Mouse (Mus musculus): ENCODE measurements around the gene Afap1l2. TPM values are rescaled to one million over a fixed set of nuclear protein-coding genes. Genes with fewer than 3 reads are reported as not detected.

Afap1l2 gene
- polyA plus RNA-seq, 1 experiment from 2014 or later: 18.7 TPM

GRCm38 (mm10) chr19:56946277-56946676, 61.8 kb downstream of the Afap1l2 start:
- Histone ChIP-seq H3K27me3 (no peaks in the 10 kb centered on the region), H3K27ac (replicated peaks) (no peak overlapping the region), H3K4me2 (no peak overlapping the region), H3K4me1 (replicated peaks) (peaks cover 7% of the 10 kb centered on the region; the same call in 1 of the 2 replicates), H3K36me3 (0 out of 2 replicates have a peak, but pooled peaks cover 3% of the 10 kb centered on the region), H3K9me3 (no peaks in the 10 kb centered on the region), H3K4me3 (no peak overlapping the region), H3K9ac (no peak overlapping the region)
- no peak for ATAC-seq (ENCODE audit: low read depth)
- 93% methylated on average over 7 of the region's 7 CpGs for WGBS

- 61% methylated on average over 2 of the region's 2 CpGs for WGBS
- no peak overlapping the region for H3K4me2 ChIP-seq
- H3K9me3 ChIP-seq: no peaks in the 10 kb centered on the region
- peaks cover 7% of the 10 kb centered on the region; the same call in 1 of the 2 replicates for H3K4me1 ChIP-seq (replicated peaks)
- H3K27me3 ChIP-seq: no peaks in the 10 kb centered on the region
- H3K4me3 ChIP-seq: no peak overlapping the region
- 0 out of 2 replicates have a peak, but pooled peaks have one; percentile 11 for ATAC-seq (ENCODE audit: low read depth)
- no peak overlapping the region for H3K9ac ChIP-seq
- 0 out of 2 replicates have a peak, but pooled peaks cover 3% of the 10 kb centered on the region for H3K36me3 ChIP-seq
- H3K27ac ChIP-seq (replicated peaks): no peak overlapping the region
These were observed 62.4 kb downstream of the Afap1l2 start for GRCm38 (mm10) chr19:56945621-56946020.

GRCm38 (mm10) chr19:56944826-56945225, 63.2 kb downstream of the Afap1l2 start:
- WGBS: 93% methylated on average over 3 of the region's 3 CpGs
- no peak overlapping the region for H3K9ac ChIP-seq
- no peaks in the 10 kb centered on the region for H3K27me3 ChIP-seq
- no peaks in the 10 kb centered on the region for H3K9me3 ChIP-seq
- ATAC-seq (ENCODE audit: low read depth): no peak
- no peak overlapping the region for H3K4me3 ChIP-seq
- H3K4me1 ChIP-seq (replicated peaks): peaks cover 7% of the 10 kb centered on the region; the same call in 1 of the 2 replicates
- 0 out of 2 replicates have a peak, but pooled peaks cover 3% of the 10 kb centered on the region for H3K36me3 ChIP-seq
- H3K4me2 ChIP-seq: no peak overlapping the region
- H3K27ac ChIP-seq (replicated peaks): no peak overlapping the region

- ATAC-seq (ENCODE audit: low read depth): no peak
- Histone ChIP-seq H3K27me3 (no peaks in the 10 kb centered on the region), H3K9me3 (no peaks in the 10 kb centered on the region), H3K4me3 (no peak overlapping the region), H3K9ac (no peak overlapping the region), H3K4me2 (no peak overlapping the region), H3K4me1 (replicated peaks) (peaks cover 7% of the 10 kb centered on the region; the same call in 1 of the 2 replicates), H3K27ac (replicated peaks) (no peak overlapping the region), H3K36me3 (0 out of 2 replicates have a peak, but pooled peaks cover 3% of the 10 kb centered on the region)
- WGBS: 74% methylated on average over 9 of the region's 9 CpGs
These were observed 63.8 kb downstream of the Afap1l2 start for GRCm38 (mm10) chr19:56944211-56944610.

GRCm38 (mm10) chr19:56942216-56942615, 65.8 kb downstream of the Afap1l2 start:
- ATAC-seq (ENCODE audit: low read depth): no peak

GRCm38 (mm10) chr19:56940507-56940906, 67.5 kb downstream of the Afap1l2 start:
- Histone ChIP-seq H3K4me3 (no peak overlapping the region), H3K9ac (no peak overlapping the region), H3K27ac (replicated peaks) (no peak overlapping the region), H3K9me3 (no peaks in the 10 kb centered on the region), H3K4me1 (replicated peaks) (peaks cover 1% of the 10 kb centered on the region; the same call in 1 of the 2 replicates), H3K4me2 (no peak overlapping the region), H3K27me3 (no peaks in the 10 kb centered on the region), H3K36me3 (0 out of 2 replicates have a peak, but pooled peaks cover 3% of the 10 kb centered on the region)
- WGBS: 87% methylated on average over 11 of the region's 11 CpGs
- ATAC-seq (ENCODE audit: low read depth): no peak

More at GRCm38 (mm10) chr19:56942216-56942615, 65.8 kb downstream of the Afap1l2 start:
- 0 out of 2 replicates have a peak, but pooled peaks cover 3% of the 10 kb centered on the region for H3K36me3 ChIP-seq
- H3K27ac ChIP-seq (replicated peaks): no peak overlapping the region
- 90% methylated on average over 7 of the region's 7 CpGs for WGBS
- H3K9me3 ChIP-seq: no peaks in the 10 kb centered on the region
- peaks cover 7% of the 10 kb centered on the region; the same call in 1 of the 2 replicates for H3K4me1 ChIP-seq (replicated peaks)
- H3K4me2 ChIP-seq: no peak overlapping the region
- no peak overlapping the region for H3K4me3 ChIP-seq
- H3K9ac ChIP-seq: no peak overlapping the region
- no peaks in the 10 kb centered on the region for H3K27me3 ChIP-seq

GRCm38 (mm10) chr19:56939826-56940225, 68.2 kb downstream of the Afap1l2 start:
- no peaks in the 10 kb centered on the region for H3K4me1 ChIP-seq (replicated peaks)
- H3K9ac ChIP-seq: no peak overlapping the region
- WGBS: 82% methylated on average over 9 of the region's 9 CpGs
- H3K4me3 ChIP-seq: no peak overlapping the region
- H3K9me3 ChIP-seq: no peaks in the 10 kb centered on the region
- no peaks in the 10 kb centered on the region for H3K27me3 ChIP-seq
- H3K27ac ChIP-seq (replicated peaks): no peak overlapping the region
- no peak for ATAC-seq (ENCODE audit: low read depth)
- no peak overlapping the region for H3K4me2 ChIP-seq
- 0 out of 2 replicates have a peak, but pooled peaks cover 3% of the 10 kb centered on the region for H3K36me3 ChIP-seq

- H3K27ac ChIP-seq (replicated peaks): no peak overlapping the region
- 0 out of 2 replicates have a peak, but pooled peaks cover under 1% of the 10 kb centered on the region for H3K36me3 ChIP-seq
- no peak overlapping the region for H3K4me2 ChIP-seq
- H3K4me3 ChIP-seq: no peak overlapping the region
- H3K9me3 ChIP-seq: no peaks in the 10 kb centered on the region
- no peak for ATAC-seq (ENCODE audit: low read depth)
- no peaks in the 10 kb centered on the region for H3K27me3 ChIP-seq
- H3K9ac ChIP-seq: no peak overlapping the region
- no peaks in the 10 kb centered on the region for H3K4me1 ChIP-seq (replicated peaks)
- 92% methylated on average over 5 of the region's 5 CpGs for WGBS
These were observed 70.1 kb downstream of the Afap1l2 start for GRCm38 (mm10) chr19:56937911-56938310.

GRCm38 (mm10) chr19:56936253-56936652, 71.8 kb downstream of the Afap1l2 start:
- Histone ChIP-seq H3K9ac (no peak overlapping the region), H3K4me3 (no peak overlapping the region), H3K36me3 (no peaks in the 10 kb centered on the region), H3K4me1 (replicated peaks) (no peaks in the 10 kb centered on the region), H3K27me3 (no peaks in the 10 kb centered on the region), H3K4me2 (no peak overlapping the region), H3K27ac (replicated peaks) (no peak overlapping the region), H3K9me3 (no peaks in the 10 kb centered on the region)
- no peak for ATAC-seq (ENCODE audit: low read depth)
- 97% methylated on average over 8 of the region's 8 CpGs for WGBS

GRCm38 (mm10) chr19:56935777-56936176, 72.3 kb downstream of the Afap1l2 start:
- WGBS: 87% methylated on average over 7 of the region's 7 CpGs
- H3K4me1 ChIP-seq (replicated peaks): no peaks in the 10 kb centered on the region
- H3K36me3 ChIP-seq: no peaks in the 10 kb centered on the region
- no peak overlapping the region for H3K27ac ChIP-seq (replicated peaks)
- no peak overlapping the region for H3K4me3 ChIP-seq
- no peak overlapping the region for H3K4me2 ChIP-seq
- no peaks in the 10 kb centered on the region for H3K9me3 ChIP-seq
- no peaks in the 10 kb centered on the region for H3K27me3 ChIP-seq
- ATAC-seq (ENCODE audit: low read depth): no peak
- no peak overlapping the region for H3K9ac ChIP-seq

GRCm38 (mm10) chr19:56935111-56935510, 72.9 kb downstream of the Afap1l2 start:
- WGBS: 85% methylated on average over 6 of the region's 6 CpGs
- Histone ChIP-seq H3K4me1 (replicated peaks) (no peaks in the 10 kb centered on the region), H3K27ac (replicated peaks) (no peak overlapping the region), H3K36me3 (no peaks in the 10 kb centered on the region), H3K4me3 (no peak overlapping the region), H3K9ac (no peak overlapping the region), H3K27me3 (no peaks in the 10 kb centered on the region), H3K9me3 (no peaks in the 10 kb centered on the region), H3K4me2 (no peak overlapping the region)
- ATAC-seq (ENCODE audit: low read depth): no peak

- no peaks in the 10 kb centered on the region for H3K36me3 ChIP-seq
- WGBS: 81% methylated on average over 3 of the region's 3 CpGs
- H3K4me2 ChIP-seq: no peak overlapping the region
- H3K9ac ChIP-seq: no peak overlapping the region
- ATAC-seq (ENCODE audit: low read depth): no peak
- no peaks in the 10 kb centered on the region for H3K4me1 ChIP-seq (replicated peaks)
- no peak overlapping the region for H3K27ac ChIP-seq (replicated peaks)
- H3K27me3 ChIP-seq: no peaks in the 10 kb centered on the region
- H3K9me3 ChIP-seq: no peaks in the 10 kb centered on the region
- no peak overlapping the region for H3K4me3 ChIP-seq
These were observed 74.2 kb downstream of the Afap1l2 start for GRCm38 (mm10) chr19:56933800-56934199.

- 85% methylated on average over 9 of the region's 9 CpGs for WGBS
- no peak overlapping the region for H3K27ac ChIP-seq (replicated peaks)
These were observed 78.0 kb downstream of the Afap1l2 start for GRCm38 (mm10) chr19:56930029-56930428.

More at GRCm38 (mm10) chr19:56930029-56930428, 78.0 kb downstream of the Afap1l2 start:
- no peaks in the 10 kb centered on the region for H3K4me1 ChIP-seq (replicated peaks)
- H3K36me3 ChIP-seq: no peaks in the 10 kb centered on the region
- no peak overlapping the region for H3K4me2 ChIP-seq
- no peak for ATAC-seq (ENCODE audit: low read depth)
- no peaks in the 10 kb centered on the region for H3K9me3 ChIP-seq
- H3K9ac ChIP-seq: no peak overlapping the region
- no peaks in the 10 kb centered on the region for H3K27me3 ChIP-seq
- H3K4me3 ChIP-seq: no peak overlapping the region
